Mouse (Mus musculus): ENCODE data around the gene Speg. TPM values are rescaled to one million over a fixed set of nuclear protein-coding genes. Genes with fewer than 3 reads are reported as not detected.

Gene Speg
- polyA plus RNA-seq, 1 experiment from 2014 or later: 44.7 TPM

DNA sequence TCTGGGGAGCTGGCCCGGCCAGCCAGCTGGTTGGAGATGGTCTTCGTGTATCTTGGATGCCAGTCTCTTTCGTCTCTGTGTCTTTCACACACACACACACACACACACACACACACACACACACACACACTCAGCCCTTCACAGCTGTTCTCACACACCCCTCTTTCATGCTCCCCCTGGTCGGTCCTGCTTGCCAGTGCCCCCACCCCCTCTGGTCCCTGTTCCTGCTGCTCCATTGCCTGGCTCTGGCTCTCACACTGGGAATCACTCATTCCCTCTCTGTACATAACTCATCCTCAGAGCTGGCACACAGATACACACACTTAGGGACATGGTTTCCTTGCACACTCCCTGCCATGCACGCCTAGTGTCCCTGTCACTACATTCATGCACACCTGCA lies 76.8 kb downstream of the Speg start:
- no peak for DNase-seq
- TF ChIP-seq CTCF (IDR thresholded peaks at IDR 0.05; ENCODE audit: low read depth): no peak
- H3K36me3 ChIP-seq (ENCODE audit: insufficient read depth): no peaks in the 10 kb centered on the region
- peaks cover 27% of the 10 kb centered on the region for H3K4me1 ChIP-seq (ENCODE audit: insufficient read depth)
- WGBS: 56% methylated on average over 5 of the region's 5 CpGs
- ATAC-seq (ENCODE audit: insufficient read depth): no peak
- no peak overlapping the region for H3K9ac ChIP-seq
- no peak overlapping the region for H3K27ac ChIP-seq (ENCODE audit: low read depth)
- H3K4me3 ChIP-seq (ENCODE audit: low read depth, low read length): no peak overlapping the region
- no peak overlapping the region for H3K4me2 ChIP-seq
- peaks cover 65% of the 10 kb centered on the region for H3K27me3 ChIP-seq (ENCODE audit: insufficient read depth, low read length)
- no peaks in the 10 kb centered on the region for H3K9me3 ChIP-seq (ENCODE audit: low read depth, low read length)

DNA sequence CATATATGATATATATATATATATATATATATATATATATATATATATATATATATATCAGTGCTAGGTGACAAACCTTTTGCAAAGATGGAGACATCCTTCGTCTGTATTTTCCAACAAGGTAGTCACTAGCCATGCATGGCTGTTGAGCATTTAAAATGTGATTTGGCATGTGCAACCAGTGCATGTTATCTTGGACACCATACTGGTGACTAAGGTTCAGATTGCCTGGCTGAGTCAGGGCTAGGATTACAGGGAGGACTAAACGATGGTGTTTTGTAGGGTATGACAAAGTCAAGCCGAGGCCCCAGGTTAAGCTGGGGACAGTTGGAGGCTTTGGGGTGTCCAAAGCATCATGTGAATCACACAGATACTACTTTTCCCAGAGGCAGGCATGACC lies 80.3 kb downstream of the Speg start:
- Histone ChIP-seq H3K27me3 (ENCODE audit: insufficient read depth, low read length) (peaks cover 45% of the 10 kb centered on the region), H3K36me3 (ENCODE audit: insufficient read depth) (no peaks in the 10 kb centered on the region), H3K4me3 (ENCODE audit: low read depth, low read length) (no peak overlapping the region), H3K4me1 (ENCODE audit: insufficient read depth) (peaks cover 14% of the 10 kb centered on the region), H3K9me3 (ENCODE audit: low read depth, low read length) (no peaks in the 10 kb centered on the region), H3K4me2 (no peak overlapping the region), H3K9ac (no peak overlapping the region), H3K27ac (ENCODE audit: low read depth) (no peak overlapping the region)
- WGBS: 71% methylated on average over 3 of the region's 3 CpGs
- no peak for ATAC-seq (ENCODE audit: insufficient read depth)
- TF ChIP-seq CTCF (IDR thresholded peaks at IDR 0.05; ENCODE audit: low read depth): no peak
- no peak for DNase-seq

DNA sequence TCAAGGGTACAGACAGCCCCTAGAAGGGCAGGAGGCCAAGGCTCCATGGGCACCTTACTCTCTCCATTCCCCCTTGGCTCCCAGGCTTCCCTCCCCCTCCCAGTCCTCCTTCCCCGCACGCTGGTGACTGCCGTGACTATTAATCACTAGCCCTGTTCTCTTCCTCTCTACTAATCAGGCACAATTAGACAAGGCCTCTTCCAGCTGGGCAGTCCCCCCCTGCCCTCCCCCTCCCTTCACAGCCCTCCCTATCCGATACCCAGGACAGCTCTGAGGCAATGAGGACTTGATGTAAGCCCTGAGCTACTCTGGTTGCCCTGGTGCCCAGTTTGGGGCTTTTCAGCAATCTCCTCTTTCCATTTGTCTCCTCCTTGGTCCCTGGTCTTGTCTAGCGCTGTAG lies 80.9 kb downstream of the Speg start:
- Histone ChIP-seq H3K9me3 (ENCODE audit: low read depth, low read length) (no peaks in the 10 kb centered on the region), H3K4me1 (ENCODE audit: insufficient read depth) (peaks cover 10% of the 10 kb centered on the region), H3K4me2 (no peak overlapping the region), H3K27me3 (ENCODE audit: insufficient read depth, low read length) (peaks cover 40% of the 10 kb centered on the region), H3K4me3 (ENCODE audit: low read depth, low read length) (no peak overlapping the region), H3K27ac (ENCODE audit: low read depth) (no peak overlapping the region), H3K36me3 (ENCODE audit: insufficient read depth) (no peaks in the 10 kb centered on the region), H3K9ac (no peak overlapping the region)
- WGBS: 32% methylated on average over 5 of the region's 5 CpGs
- ATAC-seq (ENCODE audit: insufficient read depth): no peak
- no peak for DNase-seq
- no peak for TF ChIP-seq CTCF (IDR thresholded peaks at IDR 0.05; ENCODE audit: low read depth)

DNA sequence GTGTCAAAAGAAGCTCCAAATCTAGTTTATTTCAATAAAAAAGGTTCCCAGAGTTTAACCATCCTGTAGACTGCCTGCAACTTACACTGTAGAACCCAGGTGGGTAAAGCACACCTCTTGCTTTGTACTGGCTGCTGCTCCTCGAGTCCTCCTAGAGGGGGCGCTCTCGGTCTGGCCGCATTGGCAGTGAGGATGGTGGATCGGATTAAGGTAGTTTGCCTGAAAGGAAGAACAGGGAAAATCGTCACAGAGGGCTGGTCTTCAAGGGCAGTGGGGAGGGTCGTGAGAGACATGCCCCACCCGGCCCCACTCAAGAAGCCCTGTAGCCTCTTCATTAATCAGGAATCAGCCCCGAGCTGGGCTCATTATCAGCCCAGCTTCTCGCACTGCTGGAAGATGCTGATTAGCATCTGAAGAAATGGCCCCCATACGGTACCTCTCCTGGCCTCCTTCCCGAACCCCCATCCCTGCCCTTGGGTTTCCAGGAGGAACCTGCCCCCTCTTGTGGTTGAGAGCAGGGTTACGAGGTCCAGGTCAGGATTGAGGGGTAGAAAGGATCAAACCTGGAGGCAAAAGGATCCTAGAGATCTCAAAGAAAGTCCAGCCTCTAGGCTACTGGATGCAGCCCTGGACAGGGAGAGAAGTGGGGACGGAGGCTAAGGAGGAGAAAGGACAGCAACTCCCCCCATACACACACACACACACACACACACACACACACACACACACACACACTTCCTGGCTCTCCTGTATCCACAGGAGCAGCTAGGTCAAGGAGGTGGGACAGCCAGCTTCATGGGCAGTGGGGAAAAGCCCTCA lies 81.9 kb downstream of the Speg start:
- DNase-seq (peak; percentile 19), ATAC-seq (ENCODE audit: insufficient read depth) (no peak)
- WGBS: 11% methylated on average over 14 of the region's 14 CpGs
- Histone ChIP-seq H3K4me1 (ENCODE audit: insufficient read depth) (peaks cover 7% of the 10 kb centered on the region; the same call in 1 of the 2 replicates), H3K9me3 (ENCODE audit: low read depth, low read length) (no peaks in the 10 kb centered on the region), H3K4me2 (no peak overlapping the region), H3K9ac (no peak overlapping the region), H3K36me3 (ENCODE audit: insufficient read depth) (no peaks in the 10 kb centered on the region), H3K27me3 (ENCODE audit: insufficient read depth, low read length) (peaks cover 33% of the 10 kb centered on the region), H3K27ac (ENCODE audit: low read depth) (no peak overlapping the region), H3K4me3 (ENCODE audit: low read depth, low read length) (no peak overlapping the region)
- peak; percentile 56 for TF ChIP-seq CTCF (IDR thresholded peaks at IDR 0.05; ENCODE audit: low read depth)

DNA sequence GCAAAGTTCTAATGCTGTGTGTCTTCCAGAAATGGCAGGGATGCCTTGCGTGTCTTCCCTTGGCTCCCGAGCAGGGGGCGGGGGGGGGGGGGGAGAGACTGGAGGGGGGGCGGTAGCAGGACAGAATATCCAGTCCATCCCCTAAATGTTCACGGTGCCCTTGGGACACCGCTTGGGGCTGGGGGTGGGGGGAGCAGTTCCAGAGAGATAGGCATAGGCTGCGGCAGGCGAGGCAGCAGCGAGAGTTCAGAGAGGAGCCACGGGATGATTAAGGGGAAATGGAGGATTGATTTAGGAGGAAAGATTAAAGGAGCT lies 82.6 kb downstream of the Speg start:
- peak; percentile 26 for DNase-seq
- peak; percentile 3; the same call in 1 of the 2 replicates for ATAC-seq (ENCODE audit: insufficient read depth)
- Histone ChIP-seq H3K9ac (no peak overlapping the region), H3K27me3 (ENCODE audit: insufficient read depth, low read length) (peaks cover 28% of the 10 kb centered on the region), H3K4me2 (peak overlapping the region; percentile 66), H3K36me3 (ENCODE audit: insufficient read depth) (no peaks in the 10 kb centered on the region), H3K9me3 (ENCODE audit: low read depth, low read length) (no peaks in the 10 kb centered on the region), H3K4me1 (ENCODE audit: insufficient read depth) (peaks cover 7% of the 10 kb centered on the region; the same call in 1 of the 2 replicates), H3K27ac (ENCODE audit: low read depth) (0 out of 2 replicates have a peak overlapping the region, but pooled peaks have one; percentile 72), H3K4me3 (ENCODE audit: low read depth, low read length) (peak overlapping the region; percentile 34)
- TF ChIP-seq CTCF (IDR thresholded peaks at IDR 0.05; ENCODE audit: low read depth): no peak
- WGBS: 8% methylated on average over 10 of the region's 10 CpGs

DNA sequence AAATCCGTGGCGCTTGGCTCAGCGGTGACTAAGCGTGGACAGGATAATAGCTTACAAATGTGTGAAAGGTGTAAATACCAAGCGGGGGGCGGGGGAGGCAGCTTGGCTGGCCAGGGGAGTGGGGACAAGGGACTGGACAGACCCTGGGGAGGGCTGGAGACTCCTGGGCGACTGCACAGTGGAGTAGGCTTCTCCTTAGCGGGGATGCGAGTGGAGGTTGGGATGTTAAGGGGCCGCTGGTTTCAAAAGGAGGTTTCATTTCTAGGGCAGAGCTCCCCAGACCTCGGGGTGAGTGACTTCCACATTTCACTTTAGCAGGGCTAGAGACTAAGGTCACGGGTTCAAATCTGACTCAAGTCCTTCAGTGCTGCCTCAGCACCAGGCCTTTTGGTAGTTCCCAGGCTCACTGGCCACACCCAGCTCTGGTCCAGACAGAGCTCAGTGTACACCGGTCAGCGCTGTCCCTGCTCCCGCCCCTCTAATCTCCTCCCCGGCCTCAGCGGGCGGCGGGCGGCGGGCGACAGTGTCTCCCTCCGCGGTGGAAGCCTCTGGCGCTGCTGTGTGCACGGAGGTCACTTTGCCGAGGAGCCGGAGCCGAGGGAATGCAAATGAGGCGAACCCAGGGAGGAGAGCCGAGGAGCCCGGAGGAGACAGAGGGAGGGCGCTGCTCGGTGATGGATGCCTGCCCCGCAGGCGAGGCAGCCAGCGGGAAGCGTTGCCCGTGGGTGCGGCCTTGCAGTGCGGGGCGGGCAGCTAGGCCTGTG lies 83.1 kb downstream of the Speg start:
- Histone ChIP-seq H3K9ac (peak overlapping the region; percentile 48), H3K36me3 (ENCODE audit: insufficient read depth) (no peaks in the 10 kb centered on the region), H3K4me2 (peak overlapping the region; percentile 66), H3K9me3 (ENCODE audit: low read depth, low read length) (no peaks in the 10 kb centered on the region), H3K4me1 (ENCODE audit: insufficient read depth) (peaks cover 7% of the 10 kb centered on the region; the same call in 1 of the 2 replicates), H3K27ac (ENCODE audit: low read depth) (peak overlapping the region; percentile 72; the same call in 1 of the 2 replicates), H3K4me3 (ENCODE audit: low read depth, low read length) (peak overlapping the region; percentile 34), H3K27me3 (ENCODE audit: insufficient read depth, low read length) (peaks cover 27% of the 10 kb centered on the region)
- peak; percentile 81 for ATAC-seq (ENCODE audit: insufficient read depth)
- WGBS: 2% methylated on average over 42 of the region's 42 CpGs
- DNase-seq: peak; percentile 74
- no peak for TF ChIP-seq CTCF (IDR thresholded peaks at IDR 0.05; ENCODE audit: low read depth)

Data from lung, embryonic 14.5 days (tissue).